Mouse (Mus musculus) retina, postnatal 7 days (tissue): ENCODE results near the gene Ntn5.
"Not testable (repeated sequence)": the region's sequence is repeated elsewhere in the genome, so short reads cannot be mapped to it uniquely, and the experiment has no call there.

Experiments used
- DNase-seq: peaks from one replicate; pipeline ENCODE4 v3.0.0-alpha.2; 2012; ENCODE audit warnings: low read depth, low spot score

Gene Ntn5

GRCm38 (mm10) chr7:45683396-45684050 is at the start of gene Ntn5:
Gene Ntn5, plus strand, starts transcription at chr7:45684022.
- DNase-seq: no peak

GRCm38 (mm10) chr7:45634946-45635681 is 48.7 kb upstream of the Ntn5 start:
- no peak for DNase-seq

GRCm38 (mm10) chr7:45635711-45636688 is 47.8 kb upstream of the Ntn5 start:
- DNase-seq: no peak

- DNase-seq: no peak
These were observed 46.1 kb upstream of the Ntn5 start for GRCm38 (mm10) chr7:45637710-45638109.

GRCm38 (mm10) chr7:45638623-45639401 is 45.0 kb upstream of the Ntn5 start:
- peak; percentile 95 for DNase-seq

GRCm38 (mm10) chr7:45639561-45640027 is 44.2 kb upstream of the Ntn5 start, which contains the start of gene Mamstr:
Gene Mamstr, plus strand, starts transcription at chr7:45639977.
- DNase-seq: no peak

GRCm38 (mm10) chr7:45640191-45640957 is 43.4 kb upstream of the Ntn5 start:
- no peak for DNase-seq

- DNase-seq: no peak
These were observed 42.3 kb upstream of the Ntn5 start for GRCm38 (mm10) chr7:45641391-45642040.

GRCm38 (mm10) chr7:45642083-45642482 is 41.7 kb upstream of the Ntn5 start:
- DNase-seq: no peak

GRCm38 (mm10) chr7:45642503-45643255 is 41.1 kb upstream of the Ntn5 start:
- DNase-seq: no peak

- DNase-seq: peak; percentile 96
These were observed 40.2 kb upstream of the Ntn5 start for GRCm38 (mm10) chr7:45643441-45644178.

- peak; percentile 56 for DNase-seq
These were observed 39.6 kb upstream of the Ntn5 start for GRCm38 (mm10) chr7:45644183-45644582.

- DNase-seq: no peak
These were observed 38.8 kb upstream of the Ntn5 start for GRCm38 (mm10) chr7:45644872-45645590.

- no peak for DNase-seq
These were observed 38.2 kb upstream of the Ntn5 start for GRCm38 (mm10) chr7:45645591-45645971.

- no peak for DNase-seq
These were observed 37.2 kb upstream of the Ntn5 start for GRCm38 (mm10) chr7:45646671-45647070.

- no peak for DNase-seq
These were observed 34.5 kb upstream of the Ntn5 start for GRCm38 (mm10) chr7:45649351-45649750.

GRCm38 (mm10) chr7:45650484-45650883 is 33.3 kb upstream of the Ntn5 start:
- not testable (repeated sequence) for DNase-seq
